Mouse (Mus musculus): ENCODE measurements around the gene Snx21.

Snx21 gene

DNA sequence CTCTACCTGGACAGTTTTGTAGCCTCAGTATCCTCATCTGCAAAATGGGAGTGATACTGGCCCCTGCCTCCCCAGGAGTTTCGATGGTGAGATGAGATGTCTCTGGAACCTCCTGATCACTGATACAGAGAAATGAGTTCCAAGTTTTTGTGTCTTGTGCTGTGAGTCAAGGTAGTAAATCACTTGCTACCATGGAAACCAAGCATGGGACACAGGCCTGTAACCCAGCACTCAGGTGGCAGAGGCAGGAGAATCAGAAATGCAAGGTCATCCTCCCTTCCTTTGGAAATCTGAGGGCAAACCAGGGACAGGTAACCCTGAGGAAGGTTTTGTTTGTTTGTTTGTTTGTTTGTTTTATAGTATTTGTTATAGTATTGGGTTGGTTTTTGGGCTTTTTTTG is 43.5 kb downstream of the Snx21 start:
- no peak for DNase-seq (ENCODE audit: low spot score)

DNA sequence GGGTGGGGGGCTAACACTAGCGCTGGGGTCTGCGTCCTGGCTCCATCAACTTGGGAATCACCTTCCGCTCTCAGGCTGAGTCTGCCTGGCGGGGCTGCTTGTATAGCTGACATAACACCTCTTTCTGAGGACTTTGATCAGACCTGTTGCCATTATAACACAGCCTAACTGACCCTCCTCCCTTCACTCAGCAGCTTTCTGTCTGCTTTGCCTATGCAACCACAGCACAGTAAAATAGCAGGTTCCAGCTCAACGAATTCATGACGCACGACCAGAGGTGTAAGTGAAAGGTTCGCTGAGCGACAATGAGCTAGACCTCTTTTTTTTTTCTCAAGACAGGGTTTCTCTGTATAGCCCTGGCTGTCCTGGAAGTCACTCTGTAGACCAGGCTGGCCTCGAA is 45.4 kb downstream of the Snx21 start:
- DNase-seq (ENCODE audit: low spot score), result no peak

DNA sequence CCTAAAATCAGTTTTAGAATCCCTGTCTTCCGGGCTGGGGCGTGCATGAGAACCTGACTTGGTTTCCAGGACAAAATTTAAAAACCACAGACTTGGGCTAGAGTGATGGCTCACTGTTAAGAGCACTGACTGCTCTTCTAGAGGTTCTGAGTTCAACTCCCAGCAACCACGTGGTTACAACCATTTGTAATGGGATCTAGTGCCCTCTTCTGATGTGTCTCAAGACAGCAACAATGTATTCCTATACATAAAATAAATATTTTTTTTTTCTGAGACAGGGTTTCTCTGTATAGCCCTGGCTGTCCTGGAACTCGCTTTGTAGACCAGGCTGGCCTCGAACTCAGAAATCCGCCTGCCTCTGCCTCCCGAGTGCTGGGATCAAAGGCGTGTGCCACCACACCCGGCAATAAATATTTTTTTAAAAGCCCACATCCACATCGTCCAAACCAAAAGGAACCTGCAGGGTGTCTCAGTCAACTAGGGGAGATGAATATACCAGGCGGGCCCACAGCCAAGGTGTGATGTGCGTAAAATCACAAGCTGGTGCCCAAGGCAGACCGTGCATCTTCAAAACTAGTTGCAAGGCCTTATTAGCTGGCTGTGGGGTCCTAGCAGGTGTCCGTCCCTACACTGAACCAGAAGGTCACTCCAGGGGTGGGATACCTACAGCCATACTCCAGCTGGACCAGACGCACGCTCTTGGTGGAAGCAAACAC is 46.6 kb downstream of the Snx21 start:
- DNase-seq (ENCODE audit: low spot score), result no peak

DNA sequence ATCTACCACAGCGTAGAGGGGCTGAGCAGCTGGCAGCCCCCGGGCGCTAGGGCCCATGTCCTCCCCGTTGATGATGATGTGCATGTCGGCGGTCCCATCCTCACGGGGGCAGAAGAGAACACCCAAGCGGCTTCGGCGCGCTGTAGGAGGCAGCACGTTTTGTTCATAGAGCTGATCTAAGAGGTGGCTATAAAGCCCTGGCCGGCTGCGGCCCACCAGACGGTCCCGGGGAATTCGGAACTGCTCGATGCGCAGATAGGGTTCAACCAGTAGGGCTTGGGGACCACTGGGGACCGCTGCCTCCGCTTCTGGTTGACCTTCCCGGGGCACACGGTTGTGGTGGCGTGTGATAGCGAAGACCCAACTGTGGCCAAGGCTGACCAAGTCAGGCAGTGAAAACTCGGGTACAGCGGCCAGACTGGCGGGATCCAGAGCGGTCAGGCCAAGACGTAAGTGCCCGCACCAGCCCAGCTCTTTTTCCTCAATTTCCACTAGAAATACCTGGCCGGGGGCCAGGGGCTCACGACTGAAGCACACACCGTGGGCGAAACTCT is 47.2 kb downstream of the Snx21 start, which contains the start of gene Ctsa:
Gene Ctsa (plus strand): TSS at position 126 of the 554 bp plus-strand sequence.
- DNase-seq (ENCODE audit: low spot score), result peak; percentile 82

DNA sequence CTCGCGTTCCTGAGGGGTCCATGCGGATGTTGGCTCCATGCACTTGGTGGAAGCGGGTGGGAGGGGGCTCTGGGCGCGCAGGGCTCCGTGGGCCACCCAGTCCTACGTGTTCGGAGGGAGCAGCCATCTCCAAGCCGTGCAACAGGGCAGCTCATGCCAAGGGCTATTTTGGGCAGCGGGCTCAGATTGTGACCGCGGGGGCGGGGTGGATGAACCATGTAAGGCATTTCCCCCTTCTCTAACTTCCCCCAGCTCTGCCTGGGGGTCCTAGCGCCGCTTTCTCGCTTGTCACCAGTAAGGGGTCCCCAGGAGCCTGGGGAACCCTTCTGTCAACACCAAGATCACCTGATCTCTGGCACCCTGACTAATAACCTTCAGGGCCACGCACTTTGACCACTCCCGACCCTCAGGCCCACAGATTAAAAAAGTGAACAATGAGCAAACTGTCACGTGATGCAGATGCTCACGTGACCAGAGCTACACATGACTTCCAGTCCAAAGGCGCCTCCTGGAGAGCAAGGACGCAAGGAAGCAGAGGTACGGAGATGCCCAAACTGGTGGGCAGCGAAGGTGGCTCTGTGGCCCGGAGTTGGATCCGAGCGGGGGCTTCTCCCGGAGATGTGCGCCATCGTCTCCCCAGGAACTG is 47.8 kb downstream of the Snx21 start, which contains the start of gene Neurl2:
Gene Neurl2 (minus strand): TSS at position 143 of the 646 bp plus-strand sequence.
- peak; percentile 97 for DNase-seq (ENCODE audit: low spot score)

DNA sequence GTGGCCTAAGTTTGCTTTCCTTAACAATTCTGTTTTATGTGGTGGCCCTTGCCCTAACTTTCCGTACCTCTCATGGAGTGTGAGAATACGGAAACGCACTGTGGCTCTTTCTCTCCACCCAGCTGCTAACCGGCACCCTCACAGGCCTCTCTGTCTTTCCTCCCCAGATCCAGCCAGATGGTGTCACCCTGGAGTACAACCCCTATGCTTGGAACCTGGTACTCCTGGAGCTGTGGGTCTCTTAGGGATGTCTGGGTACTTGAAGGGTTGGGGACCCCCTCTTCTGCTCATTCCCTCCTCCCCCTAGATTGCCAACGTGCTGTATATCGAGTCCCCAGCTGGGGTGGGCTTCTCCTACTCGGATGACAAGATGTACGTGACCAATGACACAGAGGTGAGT is 48.9 kb downstream of the Snx21 start:
- peak; percentile 63 for DNase-seq (ENCODE audit: low spot score)

DNA sequence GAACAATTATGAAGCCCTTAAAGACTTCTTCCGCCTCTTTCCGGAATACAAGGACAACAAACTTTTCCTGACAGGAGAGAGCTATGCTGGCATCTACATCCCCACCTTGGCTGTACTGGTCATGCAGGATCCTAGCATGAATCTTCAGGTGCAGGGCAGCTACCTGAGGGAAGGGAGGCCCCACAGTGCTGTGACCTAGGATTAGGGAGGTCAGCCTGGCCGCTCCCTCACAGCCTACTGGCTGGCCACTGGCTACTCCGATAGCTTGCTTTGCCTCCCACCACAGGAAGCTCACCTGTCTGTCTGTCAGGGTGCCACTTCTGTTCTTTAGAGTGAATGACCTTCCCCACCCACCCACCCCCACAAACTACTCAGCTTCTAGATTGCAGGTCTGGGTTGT is 49.5 kb downstream of the Snx21 start:
- no peak for DNase-seq (ENCODE audit: low spot score)

Data from adipocyte (in vitro differentiated cells).